17 mouse cellular contexts compared by ENCODE assay signal in the genomic region with DNA sequence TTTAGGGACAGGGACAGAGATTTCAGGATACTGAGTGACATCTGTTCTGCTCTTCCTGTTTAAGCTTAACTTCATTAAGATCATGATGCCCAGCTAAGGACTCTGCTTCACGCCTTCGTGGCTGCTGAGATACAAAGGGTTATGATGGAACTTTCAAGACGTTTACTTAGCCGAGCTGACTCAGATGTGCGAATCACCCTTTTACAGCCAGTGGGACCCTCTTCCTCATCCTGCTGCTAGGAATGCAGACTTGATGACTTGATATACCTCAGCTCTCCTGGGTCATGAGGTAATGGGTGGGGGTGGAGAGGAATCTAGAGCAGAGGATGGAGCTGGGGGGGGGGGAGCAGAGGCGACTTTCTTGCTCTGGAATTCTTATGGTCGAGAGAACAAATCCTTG. TPM values are rescaled to one million over a fixed set of nuclear protein-coding genes. Genes with fewer than 3 reads are reported as not detected.
DNase-seq lines count a peak whose midpoint lies in the region; ATAC-seq and TF ChIP-seq lines count a peak whose summit lies in the region.
"Had no signal": no experiment of that assay in that cellular context is flagged by ENCODE, and none has a peak within 500 bp of the region (broad histone marks: within the 10 kb centered on the region; RNA-seq: fewer than 3 reads in every experiment).

No protein-coding gene starts in this region.

- no peak for ATAC-seq in intestine, embryonic 14.5 days (replicated peaks; ENCODE audit: low FRiP score, low TSS enrichment, low read depth)
- ATAC-seq in intestine, embryonic 16.5 days = no peak
- no peak for ATAC-seq in lung, embryonic 15.5 days (ENCODE audit: borderline replicate concordance, extremely low read depth, low FRiP score, low TSS enrichment)
- ATAC-seq in embryonic facial prominence, embryonic 13.5 days (ENCODE audit: insufficient number of reproducible peaks, insufficient read depth, low FRiP score, low TSS enrichment, low read depth) = no peak
- no peak for ATAC-seq in stomach, embryonic 16.5 days (ENCODE audit: insufficient read depth, low FRiP score)
- ATAC-seq in forebrain, embryonic 15.5 days (replicated peaks) = no peak
- ATAC-seq: forebrain, embryonic 13.5 days had no signal

- TF ChIP-seq POLR2A in lung, adult 2 months (IDR thresholded peaks at IDR 0.05; ENCODE audit: borderline replicate concordance, extremely low read depth, low read depth, low read length) = no peak

- no peak overlapping the region for H3K9ac ChIP-seq in intestine, embryonic 14.5 days (ENCODE audit: low read length)
- no peak overlapping the region for H3K9ac ChIP-seq in intestine, embryonic 16.5 days (ENCODE audit: low read depth, low read length)
- no peak overlapping the region for H3K9ac ChIP-seq in lung, embryonic 15.5 days
- H3K9ac ChIP-seq in embryonic facial prominence, embryonic 13.5 days = no peak overlapping the region
- H3K9ac ChIP-seq in stomach, embryonic 16.5 days (ENCODE audit: low read length) = no peak overlapping the region
- no peak overlapping the region for H3K9ac ChIP-seq in forebrain, embryonic 15.5 days (replicated peaks)
- H3K9ac ChIP-seq: forebrain, embryonic 13.5 days; heart, embryonic 15.5 days; liver, embryonic 15.5 days had no signal

- H3K36me3 ChIP-seq in intestine, embryonic 14.5 days (ENCODE audit: control insufficient read depth, insufficient read depth, low read length) = no peaks in the 10 kb centered on the region
- no peaks in the 10 kb centered on the region for H3K36me3 ChIP-seq in intestine, embryonic 16.5 days (ENCODE audit: control insufficient read depth, insufficient read depth, low read length)
- no peaks in the 10 kb centered on the region for H3K36me3 ChIP-seq in lung, embryonic 15.5 days
- no peaks in the 10 kb centered on the region for H3K36me3 ChIP-seq in embryonic facial prominence, embryonic 13.5 days
- no peaks in the 10 kb centered on the region for H3K36me3 ChIP-seq in stomach, embryonic 16.5 days (ENCODE audit: control insufficient read depth, insufficient read depth, low read length)
- H3K36me3 ChIP-seq in forebrain, embryonic 15.5 days = no peaks in the 10 kb centered on the region
- H3K36me3 ChIP-seq: heart, embryonic 15.5 days; liver, embryonic 15.5 days; midbrain, embryonic 10.5 days had no signal

- TF ChIP-seq CTCF in lung, adult 2 months (IDR thresholded peaks at IDR 0.05; ENCODE audit: insufficient read depth, low read length) = no peak

- DNase-seq in intestine, embryonic 14.5 days (ENCODE audit: low spot score) = no peak
- DNase-seq in lung, adult 2 months = no peak
- no peak for DNase-seq in retina, postnatal 1 day
- DNase-seq: cerebellum, adult 8-10 months; gastrocnemius, postnatal 36 days; kidney, postnatal 10 days; right cerebral cortex, adult 18-20 months; thymus, postnatal 14 days had no signal

- 21% methylated on average over 7 of the region's 7 CpGs for WGBS in intestine, embryonic 14.5 days
- 27% methylated on average over 7 of the region's 7 CpGs for WGBS in intestine, embryonic 16.5 days
- WGBS in lung, embryonic 15.5 days = 29% methylated on average over 7 of the region's 7 CpGs
- WGBS in lung, adult 2 months = 31% methylated on average over 7 of the region's 7 CpGs
- WGBS in embryonic facial prominence, embryonic 13.5 days = 49% methylated on average over 7 of the region's 7 CpGs
- 37% methylated on average over 7 of the region's 7 CpGs for WGBS in stomach, embryonic 16.5 days
- 75% methylated on average over 7 of the region's 7 CpGs for WGBS in forebrain, embryonic 15.5 days

- no peaks in the 10 kb centered on the region for H3K9me3 ChIP-seq in intestine, embryonic 14.5 days (ENCODE audit: control insufficient read depth, low read length)
- H3K9me3 ChIP-seq in intestine, embryonic 16.5 days (ENCODE audit: control insufficient read depth, low read length) = no peaks in the 10 kb centered on the region
- H3K9me3 ChIP-seq in lung, embryonic 15.5 days = no peaks in the 10 kb centered on the region
- H3K9me3 ChIP-seq in embryonic facial prominence, embryonic 13.5 days = no peaks in the 10 kb centered on the region
- no peaks in the 10 kb centered on the region for H3K9me3 ChIP-seq in stomach, embryonic 16.5 days (replicated peaks; ENCODE audit: control insufficient read depth, low read length)
- H3K9me3 ChIP-seq in forebrain, embryonic 15.5 days = no peaks in the 10 kb centered on the region
- H3K9me3 ChIP-seq: forebrain, embryonic 13.5 days; heart, embryonic 15.5 days; liver, embryonic 15.5 days; midbrain, embryonic 10.5 days had no signal

- no peaks in the 10 kb centered on the region for H3K27me3 ChIP-seq in intestine, embryonic 14.5 days (replicated peaks; ENCODE audit: control insufficient read depth, insufficient read depth, low read length)
- H3K27me3 ChIP-seq in intestine, embryonic 16.5 days (replicated peaks; ENCODE audit: control insufficient read depth, insufficient read depth, low read length) = no peaks in the 10 kb centered on the region
- no peaks in the 10 kb centered on the region for H3K27me3 ChIP-seq in lung, embryonic 15.5 days
- H3K27me3 ChIP-seq in embryonic facial prominence, embryonic 13.5 days = no peaks in the 10 kb centered on the region
- no peaks in the 10 kb centered on the region for H3K27me3 ChIP-seq in stomach, embryonic 16.5 days (ENCODE audit: control insufficient read depth, insufficient read depth, low read length)
- no peaks in the 10 kb centered on the region for H3K27me3 ChIP-seq in forebrain, embryonic 15.5 days
- H3K27me3 ChIP-seq: forebrain, embryonic 13.5 days; heart, embryonic 15.5 days; liver, embryonic 15.5 days had no signal

- peak overlapping the region; percentile 72; the same call in 1 of the 2 replicates for H3K27ac ChIP-seq in intestine, embryonic 14.5 days (ENCODE audit: low read depth)
- H3K27ac ChIP-seq in intestine, embryonic 16.5 days (ENCODE audit: low read length) = no peak overlapping the region
- 0 out of 2 replicates have a peak overlapping the region, but pooled peaks have one; percentile 21 for H3K27ac ChIP-seq in lung, embryonic 15.5 days
- peak overlapping the region; percentile 71; the same call in 1 of the 2 replicates for H3K27ac ChIP-seq in embryonic facial prominence, embryonic 13.5 days
- H3K27ac ChIP-seq in stomach, embryonic 16.5 days (ENCODE audit: low read length) = peak overlapping the region; percentile 94
- no peak overlapping the region for H3K27ac ChIP-seq in forebrain, embryonic 15.5 days (replicated peaks)
- H3K27ac ChIP-seq: forebrain, embryonic 13.5 days; liver, embryonic 15.5 days had no signal

- H3K4me3 ChIP-seq in intestine, embryonic 14.5 days (ENCODE audit: low read depth, low read length) = no peak overlapping the region
- H3K4me3 ChIP-seq in intestine, embryonic 16.5 days (ENCODE audit: low read length) = no peak overlapping the region
- no peak overlapping the region for H3K4me3 ChIP-seq in lung, embryonic 15.5 days
- no peak overlapping the region for H3K4me3 ChIP-seq in lung, adult 2 months (replicated peaks; ENCODE audit: extremely low read depth, low read depth, low read length)
- no peak overlapping the region for H3K4me3 ChIP-seq in embryonic facial prominence, embryonic 13.5 days
- no peak overlapping the region for H3K4me3 ChIP-seq in stomach, embryonic 16.5 days (replicated peaks; ENCODE audit: low read length)
- no peak overlapping the region for H3K4me3 ChIP-seq in forebrain, embryonic 15.5 days
- H3K4me3 ChIP-seq: forebrain, embryonic 13.5 days; heart, embryonic 15.5 days; liver, embryonic 15.5 days; midbrain, embryonic 10.5 days had no signal

- H3K4me2 ChIP-seq in intestine, embryonic 14.5 days (ENCODE audit: low read length) = no peak overlapping the region
- H3K4me2 ChIP-seq in intestine, embryonic 16.5 days (ENCODE audit: low read depth, low read length) = no peak overlapping the region
- H3K4me2 ChIP-seq in lung, embryonic 15.5 days = no peak overlapping the region
- no peak overlapping the region for H3K4me2 ChIP-seq in embryonic facial prominence, embryonic 13.5 days
- no peak overlapping the region for H3K4me2 ChIP-seq in stomach, embryonic 16.5 days (ENCODE audit: low read depth, low read length)
- no peak overlapping the region for H3K4me2 ChIP-seq in forebrain, embryonic 15.5 days (replicated peaks)
- H3K4me2 ChIP-seq: forebrain, embryonic 13.5 days; heart, embryonic 15.5 days; liver, embryonic 15.5 days had no signal

- H3K4me1 ChIP-seq in intestine, embryonic 14.5 days (replicated peaks; ENCODE audit: control insufficient read depth, insufficient read depth, low read length) = peaks cover 51% of the 10 kb centered on the region
- H3K4me1 ChIP-seq in intestine, embryonic 16.5 days (ENCODE audit: control insufficient read depth, insufficient read depth, low read length) = peaks cover 59% of the 10 kb centered on the region
- H3K4me1 ChIP-seq in lung, embryonic 15.5 days = peaks cover 69% of the 10 kb centered on the region
- H3K4me1 ChIP-seq in lung, adult 2 months (ENCODE audit: control insufficient read depth, insufficient read depth, low read length) = peaks cover 14% of the 10 kb centered on the region
- peaks cover 74% of the 10 kb centered on the region for H3K4me1 ChIP-seq in embryonic facial prominence, embryonic 13.5 days
- peaks cover 67% of the 10 kb centered on the region for H3K4me1 ChIP-seq in stomach, embryonic 16.5 days (ENCODE audit: control insufficient read depth, insufficient read depth, low read length)
- H3K4me1 ChIP-seq in forebrain, embryonic 15.5 days = peaks cover 47% of the 10 kb centered on the region

RNA-seq across cellular contexts. Expression of gene Srp9, which starts 33.3 kb away (rescaled TPM):
- polyA plus RNA-seq in intestine, embryonic 14.5 days (2014; fragmentation: Nextera tagmentation; extraction: Ambion mirVana) = 134 and 142 TPM in 2 replicates
- 135 and 142 TPM in 2 replicates for polyA plus RNA-seq in intestine, embryonic 16.5 days (2015; fragmentation: Nextera tagmentation; extraction: Ambion mirVana)
- polyA plus RNA-seq in lung, embryonic 15.5 days (2015; fragmentation: Nextera tagmentation; extraction: Ambion mirVana) = 132 and 143 TPM in 2 replicates
- 26.8 and 33.9 TPM in 2 replicates for polyA plus RNA-seq in lung, adult 2 months (2012; rRNA removed)
- polyA plus RNA-seq in embryonic facial prominence, embryonic 13.5 days (2015; fragmentation: Nextera tagmentation; extraction: Ambion mirVana) = 163 and 166 TPM in 2 replicates
- 140 and 160 TPM in 2 replicates for polyA plus RNA-seq in stomach, embryonic 16.5 days (2015; fragmentation: Nextera tagmentation; extraction: Ambion mirVana)
- polyA plus RNA-seq in forebrain, embryonic 15.5 days (2015; fragmentation: Nextera tagmentation; extraction: Ambion mirVana) = 127 and 133 TPM in 2 replicates

Comparison
In these comparisons a context has a peak if more than half of its experiments do, and no peak if none do; other contexts are left out.
1. H3K27ac ChIP-seq: peak in intestine, embryonic 14.5 days (single experiment), lung, embryonic 15.5 days (single experiment), embryonic facial prominence, embryonic 13.5 days (single experiment) and stomach, embryonic 16.5 days (single experiment); none in intestine, embryonic 16.5 days (single experiment) and forebrain, embryonic 15.5 days (single experiment).